Mouse (Mus musculus): ENCODE measurements around the gene Etl4.
"Not testable (repeated sequence)": the region's sequence is repeated elsewhere in the genome, so short reads cannot be mapped to it uniquely, and the experiment has no call there.

GRCm38 (mm10) chr2:20177236-20177635 lies 267.7 kb downstream of the Etl4 start:
- not testable (repeated sequence) for TF ChIP-seq POLR2A (IDR thresholded peaks at IDR 0.05; ENCODE audit: insufficient read depth, low read depth, low read length); CTCF (IDR thresholded peaks at IDR 0.05)

Measured in heart, adult 2 months (tissue).